Mouse (Mus musculus): ENCODE results near the gene Kctd14. TPM values are rescaled to one million over a fixed set of nuclear protein-coding genes. Genes with fewer than 3 reads are reported as not detected.

Gene Kctd14
- polyA plus RNA-seq, 2 experiments, result 7.6 to 9.6 TPM

- no peak overlapping the region for H3K4me2 ChIP-seq (ENCODE audit: low read depth)
- DNase-seq (ENCODE audit: low read depth in 3 of 3, low spot score in 3 of 3) (no peak), ATAC-seq (ENCODE audit: insufficient read depth) (no peak)
- 82% methylated on average over 5 of the region's 5 CpGs for WGBS (ENCODE audit: insufficient replicate concordance)
- H3K4me1 ChIP-seq (replicated peaks; ENCODE audit: control insufficient read depth in 2 of 2, insufficient read depth in 2 of 2, low read length in 1 of 2), result peaks cover 0 to 2% of the 10 kb centered on the region in 2 experiments; a peak in 1 of 4 replicates
- H3K27ac ChIP-seq, result no peak overlapping the region
- no peak overlapping the region for H3K9ac ChIP-seq (replicated peaks)
- H3K27me3 ChIP-seq (ENCODE audit: control insufficient read depth, insufficient read depth, low read length), result no peaks in the 10 kb centered on the region
- H3K36me3 ChIP-seq (replicated peaks; ENCODE audit: control insufficient read depth, insufficient read depth, low read depth), result no peaks in the 10 kb centered on the region
- TF ChIP-seq CTCF (IDR thresholded peaks at IDR 0.05; ENCODE audit: low read depth), result no peak
- no peak for TF ChIP-seq EP300 (IDR thresholded peaks at IDR 0.05; ENCODE audit: low read depth)
- no peaks in the 10 kb centered on the region for H3K9me3 ChIP-seq (ENCODE audit: control insufficient read depth, low read length)
- H3K4me3 ChIP-seq (ENCODE audit: insufficient read depth in 1 of 2, low read depth in 2 of 2, low read length in 2 of 2), result no peak overlapping the region
Measured at GRCm38 (mm10) chr7:97418717-97419116, 32.4 kb upstream of the Kctd14 start.

GRCm38 (mm10) chr7:97419163-97419562 lies 32.0 kb upstream of the Kctd14 start:
- no peak overlapping the region for H3K9ac ChIP-seq (replicated peaks)
- DNase-seq (ENCODE audit: low read depth in 3 of 3, low spot score in 3 of 3) (no peak), ATAC-seq (ENCODE audit: insufficient read depth) (no peak)
- H3K27ac ChIP-seq, result no peak overlapping the region
- TF ChIP-seq CTCF (IDR thresholded peaks at IDR 0.05; ENCODE audit: low read depth) (no peak), EP300 (IDR thresholded peaks at IDR 0.05; ENCODE audit: low read depth) (no peak)
- H3K4me2 ChIP-seq (ENCODE audit: low read depth), result no peak overlapping the region
- no peaks in the 10 kb centered on the region for H3K36me3 ChIP-seq (replicated peaks; ENCODE audit: control insufficient read depth, insufficient read depth, low read depth)
- 61% methylated on average over 5 of the region's 5 CpGs for WGBS (ENCODE audit: insufficient replicate concordance)
- H3K4me1 ChIP-seq (replicated peaks; ENCODE audit: control insufficient read depth in 2 of 2, insufficient read depth in 2 of 2, low read length in 1 of 2), result 0 out of 4 replicates have a peak, but pooled peaks cover 0 to under 1% of the 10 kb centered on the region in 2 experiments
- no peak overlapping the region for H3K4me3 ChIP-seq (ENCODE audit: insufficient read depth in 1 of 2, low read depth in 2 of 2, low read length in 2 of 2)
- H3K9me3 ChIP-seq (ENCODE audit: control insufficient read depth, low read length), result no peaks in the 10 kb centered on the region
- no peaks in the 10 kb centered on the region for H3K27me3 ChIP-seq (ENCODE audit: control insufficient read depth, insufficient read depth, low read length)

- H3K4me3 ChIP-seq (ENCODE audit: insufficient read depth in 1 of 2, low read depth in 2 of 2, low read length in 2 of 2), result no peak overlapping the region
- H3K4me2 ChIP-seq (ENCODE audit: low read depth), result no peak overlapping the region
- H3K36me3 ChIP-seq (replicated peaks; ENCODE audit: control insufficient read depth, insufficient read depth, low read depth), result no peaks in the 10 kb centered on the region
- TF ChIP-seq CTCF (IDR thresholded peaks at IDR 0.05; ENCODE audit: low read depth), result no peak
- no peak for TF ChIP-seq EP300 (IDR thresholded peaks at IDR 0.05; ENCODE audit: low read depth)
- WGBS (ENCODE audit: insufficient replicate concordance), result 60% methylated on average over 1 of the region's 1 CpGs
- H3K9me3 ChIP-seq (ENCODE audit: control insufficient read depth, low read length), result no peaks in the 10 kb centered on the region
- H3K9ac ChIP-seq (replicated peaks), result no peak overlapping the region
- no peaks in the 10 kb centered on the region for H3K27me3 ChIP-seq (ENCODE audit: control insufficient read depth, insufficient read depth, low read length)
- no peaks in the 10 kb centered on the region for H3K4me1 ChIP-seq (replicated peaks; ENCODE audit: control insufficient read depth in 2 of 2, insufficient read depth in 2 of 2, low read length in 1 of 2)
- DNase-seq (ENCODE audit: low read depth in 3 of 3, low spot score in 3 of 3), result no peak
- no peak for ATAC-seq (ENCODE audit: insufficient read depth)
- no peak overlapping the region for H3K27ac ChIP-seq
Measured at GRCm38 (mm10) chr7:97420406-97420805, 30.7 kb upstream of the Kctd14 start.

- no peaks in the 10 kb centered on the region for H3K9me3 ChIP-seq (ENCODE audit: control insufficient read depth, low read length)
- no peak for DNase-seq (ENCODE audit: low read depth in 3 of 3, low spot score in 3 of 3)
- 77% methylated on average over 8 of the region's 8 CpGs for WGBS (ENCODE audit: insufficient replicate concordance)
Measured at GRCm38 (mm10) chr7:97420958-97421651, 30.0 kb upstream of the Kctd14 start.

GRCm38 (mm10) chr7:97423754-97424153 lies 27.4 kb upstream of the Kctd14 start:
- TF ChIP-seq EP300 (IDR thresholded peaks at IDR 0.05; ENCODE audit: low read depth) (no peak), CTCF (IDR thresholded peaks at IDR 0.05; ENCODE audit: low read depth) (no peak)
- Histone ChIP-seq H3K9me3 (ENCODE audit: control insufficient read depth, low read length) (no peaks in the 10 kb centered on the region), H3K4me1 (replicated peaks; ENCODE audit: control insufficient read depth in 2 of 2, insufficient read depth in 2 of 2, low read length in 1 of 2) (no peaks in the 10 kb centered on the region), H3K36me3 (replicated peaks; ENCODE audit: control insufficient read depth, insufficient read depth, low read depth) (no peaks in the 10 kb centered on the region), H3K27me3 (ENCODE audit: control insufficient read depth, insufficient read depth, low read length) (no peaks in the 10 kb centered on the region), H3K4me2 (ENCODE audit: low read depth) (no peak overlapping the region), H3K9ac (replicated peaks) (no peak overlapping the region), H3K27ac (no peak overlapping the region), H3K4me3 (ENCODE audit: insufficient read depth in 1 of 2, low read depth in 2 of 2, low read length in 2 of 2) (no peak overlapping the region)
- ATAC-seq (ENCODE audit: insufficient read depth) (no peak), DNase-seq (ENCODE audit: low read depth in 3 of 3, low spot score in 3 of 3) (no peak)
- WGBS (ENCODE audit: insufficient replicate concordance), result 36% methylated on average over 5 of the region's 5 CpGs

More at GRCm38 (mm10) chr7:97420958-97421651, 30.0 kb upstream of the Kctd14 start:
- Histone ChIP-seq H3K27ac (no peak overlapping the region), H3K4me1 (replicated peaks; ENCODE audit: control insufficient read depth in 2 of 2, insufficient read depth in 2 of 2, low read length in 1 of 2) (no peaks in the 10 kb centered on the region), H3K27me3 (ENCODE audit: control insufficient read depth, insufficient read depth, low read length) (no peaks in the 10 kb centered on the region), H3K9ac (replicated peaks) (no peak overlapping the region), H3K4me2 (ENCODE audit: low read depth) (no peak overlapping the region), H3K4me3 (ENCODE audit: insufficient read depth in 1 of 2, low read depth in 2 of 2, low read length in 2 of 2) (no peak overlapping the region), H3K36me3 (replicated peaks; ENCODE audit: control insufficient read depth, insufficient read depth, low read depth) (no peaks in the 10 kb centered on the region)
- ATAC-seq (ENCODE audit: insufficient read depth), result no peak
- TF ChIP-seq CTCF (IDR thresholded peaks at IDR 0.05; ENCODE audit: low read depth) (no peak), EP300 (IDR thresholded peaks at IDR 0.05; ENCODE audit: low read depth) (no peak)
